Mouse (Mus musculus) heart, adult 2 months (tissue): ENCODE data around the gene Sstr4.

Experiments used
- CTCF ChIP-seq: fragments of 200-600 bp; IDR thresholded peaks from 2 replicates; pipeline ENCODE4 v1.8.1; 2022; ENCODE audit warnings: antibody characterized with exemption, mild to moderate bottlenecking, moderate library complexity
- EP300 ChIP-seq: fragments of 200-500 bp; IDR thresholded peaks from 2 replicates; pipeline ENCODE4 v1.6.1; 2011; ENCODE audit warnings: low read depth, low read length, control low read depth; ENCODE audit not compliant: insufficient read depth
- POLR2A ChIP-seq: fragments of 200-500 bp; IDR thresholded peaks from 2 replicates; pipeline ENCODE4 v1.6.1; 2011; ENCODE audit warnings: mild to moderate bottlenecking, low read depth, low read length, control low read depth; ENCODE audit not compliant: insufficient read depth

DNA sequence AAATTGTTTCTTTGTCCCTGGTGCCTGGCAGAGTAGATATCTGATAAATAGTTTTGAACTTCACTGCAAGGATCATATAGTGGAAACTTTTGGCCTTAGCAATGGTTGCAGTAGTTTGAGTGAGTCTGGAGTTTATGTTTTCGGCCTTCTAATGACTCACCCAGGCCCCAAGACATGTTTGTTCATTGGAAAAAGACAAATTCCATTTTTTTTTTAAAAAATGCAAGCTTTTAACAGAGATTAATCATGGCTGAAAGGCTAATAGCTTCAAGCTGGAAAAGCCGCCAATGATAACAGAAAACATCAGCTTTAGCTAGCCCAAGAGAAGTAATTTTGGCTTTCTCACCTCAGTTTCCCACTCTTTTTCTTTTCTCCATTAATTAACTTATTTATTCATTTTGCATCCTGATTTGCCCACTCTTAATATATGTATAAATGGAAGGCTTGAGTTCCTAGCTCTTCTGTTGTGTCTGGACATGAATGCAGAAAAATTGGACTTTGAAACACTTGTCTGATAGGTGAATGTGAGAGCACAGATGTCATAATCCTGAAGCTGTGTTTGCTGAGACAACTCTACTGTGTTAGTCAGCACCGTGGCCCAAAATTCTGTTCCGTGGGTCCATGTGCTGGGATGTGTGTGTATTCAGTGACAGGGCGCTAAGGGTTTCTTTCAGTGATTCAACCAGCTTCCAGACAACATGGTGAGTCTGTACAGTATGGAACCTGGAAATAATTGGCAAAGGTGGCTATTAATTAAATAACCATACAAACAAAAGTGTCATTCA is 3.9 kb downstream of the Sstr4 start:
- TF ChIP-seq CTCF (no peak), EP300 (no peak), POLR2A (no peak)
